Comparison of ENCODE assay signal across 27 mouse cellular contexts in genomic region chr3:85812010-85812409, GRCm38 (mm10). TPM values are rescaled to one million over a fixed set of nuclear protein-coding genes. Genes with fewer than 3 reads are reported as not detected.
DNase-seq lines count a peak whose midpoint lies in the region; ATAC-seq and TF ChIP-seq lines count a peak whose summit lies in the region.
"Had no signal": no experiment of that assay in that cellular context is flagged by ENCODE, and none has a peak within 500 bp of the region (broad histone marks: within the 10 kb centered on the region; RNA-seq: fewer than 3 reads in every experiment).

No protein-coding gene starts in this region.

- DNase-seq in heart, postnatal 0 days (ENCODE audit: low spot score): no peak
- DNase-seq in heart, embryonic 10.5 days (ENCODE audit: low spot score): no peak
- DNase-seq in liver, embryonic 13.5 days: peak; percentile 7
- no peak for DNase-seq in kidney, postnatal 36 days
- DNase-seq: adrenal gland, adult 2 months; adrenal gland, postnatal 14 days; cerebellum, adult 11 months; cerebellum, adult 2 months; cerebellum, adult 9-11 months; cerebellum, postnatal 25 days; gastrocnemius, postnatal 14 days; heart, adult 11 months; heart, postnatal 36 days had no signal

- H3K4me1 ChIP-seq in heart, postnatal 0 days (ENCODE audit: control insufficient read depth, insufficient read depth): peaks cover 19% of the 10 kb centered on the region
- peaks cover 22% of the 10 kb centered on the region for H3K4me1 ChIP-seq in heart, embryonic 10.5 days
- H3K4me1 ChIP-seq in embryonic fibroblast, embryonic 13.5 days (ENCODE audit: control insufficient read depth, insufficient read depth, low read length): peaks cover 6% of the 10 kb centered on the region
- peaks cover 18% of the 10 kb centered on the region for H3K4me1 ChIP-seq in liver, embryonic 13.5 days (replicated peaks)
- no peaks in the 10 kb centered on the region for H3K4me1 ChIP-seq in midbrain, embryonic 13.5 days (replicated peaks)
- H3K4me1 ChIP-seq: embryonic facial prominence, embryonic 15.5 days; forebrain, embryonic 12.5 days; forebrain, embryonic 15.5 days; hindbrain, embryonic 13.5 days had no signal

- no peak for TF ChIP-seq EP300 in heart, postnatal 0 days (IDR thresholded peaks at IDR 0.05; ENCODE audit: low read depth)

- ATAC-seq in heart, postnatal 0 days (ENCODE audit: insufficient read depth, low read depth): no peak
- ATAC-seq in liver, embryonic 13.5 days (ENCODE audit: low read depth): 0 out of 2 replicates have a peak, but pooled peaks have one; percentile 39
- ATAC-seq in midbrain, embryonic 13.5 days: no peak
- ATAC-seq: CD4-positive, CD25-positive, alpha-beta regulatory T cell, adult 4 months; forebrain, embryonic 15.5 days; hindbrain, embryonic 16.5 days had no signal

- no peak overlapping the region for H3K4me3 ChIP-seq in heart, postnatal 0 days (ENCODE audit: low read depth, low read length)
- no peak overlapping the region for H3K4me3 ChIP-seq in heart, embryonic 10.5 days
- H3K4me3 ChIP-seq in embryonic fibroblast, embryonic 13.5 days (ENCODE audit: insufficient read depth, low read length): no peak overlapping the region
- H3K4me3 ChIP-seq in liver, embryonic 13.5 days (replicated peaks): no peak overlapping the region
- no peak overlapping the region for H3K4me3 ChIP-seq in midbrain, embryonic 13.5 days (replicated peaks)
- H3K4me3 ChIP-seq: embryonic facial prominence, embryonic 12.5 days; embryonic facial prominence, embryonic 15.5 days; erythroblast, embryonic 14.5 days; forebrain, embryonic 12.5 days; forebrain, embryonic 15.5 days; hindbrain, embryonic 10.5 days; hindbrain, embryonic 13.5 days had no signal

- no peaks in the 10 kb centered on the region for H3K27me3 ChIP-seq in heart, postnatal 0 days (ENCODE audit: control insufficient read depth, insufficient read depth, low read length)
- no peaks in the 10 kb centered on the region for H3K27me3 ChIP-seq in heart, embryonic 10.5 days (ENCODE audit: insufficient read depth, poor library complexity, severe bottlenecking)
- H3K27me3 ChIP-seq in liver, embryonic 13.5 days: no peaks in the 10 kb centered on the region
- no peaks in the 10 kb centered on the region for H3K27me3 ChIP-seq in midbrain, embryonic 13.5 days
- H3K27me3 ChIP-seq: embryonic facial prominence, embryonic 12.5 days; embryonic facial prominence, embryonic 15.5 days; forebrain, embryonic 12.5 days; forebrain, embryonic 15.5 days; hindbrain, embryonic 13.5 days had no signal

- no peak for TF ChIP-seq POLR2A in embryonic fibroblast, embryonic 13.5 days (IDR thresholded peaks at IDR 0.05; ENCODE audit: low read depth, low read length)

- no peak overlapping the region for H3K9ac ChIP-seq in heart, postnatal 0 days (replicated peaks; ENCODE audit: low read depth, low read length)
- no peak overlapping the region for H3K9ac ChIP-seq in liver, embryonic 13.5 days
- H3K9ac ChIP-seq in midbrain, embryonic 13.5 days (replicated peaks): no peak overlapping the region
- H3K9ac ChIP-seq: embryonic facial prominence, embryonic 12.5 days; embryonic facial prominence, embryonic 15.5 days; forebrain, embryonic 12.5 days; forebrain, embryonic 15.5 days; hindbrain, embryonic 13.5 days had no signal

- H3K36me3 ChIP-seq in heart, postnatal 0 days (replicated peaks; ENCODE audit: control insufficient read depth, insufficient read depth, low read length): no peaks in the 10 kb centered on the region
- no peaks in the 10 kb centered on the region for H3K36me3 ChIP-seq in heart, embryonic 10.5 days
- no peaks in the 10 kb centered on the region for H3K36me3 ChIP-seq in liver, embryonic 13.5 days
- H3K36me3 ChIP-seq in midbrain, embryonic 13.5 days: no peaks in the 10 kb centered on the region
- H3K36me3 ChIP-seq: embryonic facial prominence, embryonic 12.5 days; embryonic facial prominence, embryonic 15.5 days; forebrain, embryonic 12.5 days; forebrain, embryonic 15.5 days; hindbrain, embryonic 10.5 days; hindbrain, embryonic 13.5 days had no signal

- peak overlapping the region; percentile 15; the same call in 1 of the 2 replicates for H3K27ac ChIP-seq in heart, postnatal 0 days (ENCODE audit: low read depth)
- no peak overlapping the region for H3K27ac ChIP-seq in heart, embryonic 10.5 days
- H3K27ac ChIP-seq in embryonic fibroblast, embryonic 13.5 days (ENCODE audit: insufficient read depth, low read length): peak overlapping the region; percentile 69; the same call in 1 of the 2 replicates
- H3K27ac ChIP-seq in liver, embryonic 13.5 days: no peak overlapping the region
- H3K27ac ChIP-seq in midbrain, embryonic 13.5 days: no peak overlapping the region
- H3K27ac ChIP-seq: embryonic facial prominence, embryonic 12.5 days; embryonic facial prominence, embryonic 15.5 days; forebrain, embryonic 12.5 days; forebrain, embryonic 15.5 days; hindbrain, embryonic 10.5 days; hindbrain, embryonic 13.5 days had no signal

- no peak overlapping the region for H3K4me2 ChIP-seq in heart, postnatal 0 days (ENCODE audit: low read depth, low read length)
- H3K4me2 ChIP-seq in liver, embryonic 13.5 days: no peak overlapping the region
- H3K4me2 ChIP-seq in midbrain, embryonic 13.5 days (replicated peaks): no peak overlapping the region
- H3K4me2 ChIP-seq: embryonic facial prominence, embryonic 12.5 days; embryonic facial prominence, embryonic 15.5 days; forebrain, embryonic 12.5 days; forebrain, embryonic 15.5 days; heart, embryonic 11.5 days; hindbrain, embryonic 13.5 days had no signal

- WGBS in heart, postnatal 0 days: 68% methylated on average over 5 of the region's 5 CpGs
- 70% methylated on average over 5 of the region's 5 CpGs for whole genome bisulfite sequencing in heart, embryonic 10.5 days
- WGBS in liver, embryonic 13.5 days (ENCODE audit: insufficient replicate concordance): 42% methylated on average over 5 of the region's 5 CpGs
- WGBS in midbrain, embryonic 13.5 days: 94% methylated on average over 5 of the region's 5 CpGs

- H3K9me3 ChIP-seq in heart, postnatal 0 days (replicated peaks; ENCODE audit: control insufficient read depth, low read length): no peaks in the 10 kb centered on the region
- no peaks in the 10 kb centered on the region for H3K9me3 ChIP-seq in heart, embryonic 10.5 days
- no peaks in the 10 kb centered on the region for H3K9me3 ChIP-seq in liver, embryonic 13.5 days (replicated peaks)
- no peaks in the 10 kb centered on the region for H3K9me3 ChIP-seq in midbrain, embryonic 13.5 days
- H3K9me3 ChIP-seq: embryonic facial prominence, embryonic 12.5 days; embryonic facial prominence, embryonic 15.5 days; forebrain, embryonic 12.5 days; forebrain, embryonic 15.5 days; hindbrain, embryonic 10.5 days; hindbrain, embryonic 13.5 days had no signal

- no peak for TF ChIP-seq CTCF in heart, postnatal 0 days (IDR thresholded peaks at IDR 0.05; ENCODE audit: low read depth)
- no peak for TF ChIP-seq CTCF in embryonic fibroblast, embryonic 13.5 days (IDR thresholded peaks at IDR 0.05; ENCODE audit: borderline replicate concordance, insufficient read depth, low read length)

RNA-seq across cellular contexts. Expression of gene Fam160a1, which starts 5.1 kb away (rescaled TPM):
- 34.6 and 37.8 TPM in 2 replicates for total RNA-seq in heart, postnatal 0 days (2014; rRNA removed; ENCODE audit: low replicate concordance)
- 9.4 and 10.5 TPM in 2 replicates for polyA plus RNA-seq in heart, postnatal 0 days (2015; fragmentation: Nextera tagmentation; extraction: Ambion mirVana)
- 1.7 and 2.1 TPM in 2 replicates for polyA plus RNA-seq in heart, embryonic 10.5 days (2016; fragmentation: Nextera tagmentation; extraction: Ambion mirVana)
- polyA plus RNA-seq in embryonic fibroblast, embryonic 13.5 days (2011; ENCODE audit: insufficient read length, low read depth, missing spikeins): 3.4 and 4.7 TPM in 2 replicates
- polyA plus RNA-seq in liver, embryonic 13.5 days (2015; fragmentation: Nextera tagmentation; extraction: Ambion mirVana): 0.25 and 0.29 TPM in 2 replicates
- polyA plus RNA-seq in midbrain, embryonic 13.5 days (2015; fragmentation: Nextera tagmentation; extraction: Ambion mirVana): 0.09 and 0.14 TPM in 2 replicates
- total RNA-seq: common myeloid progenitor, adult 5-6 weeks; MEL had no signal

Comparison
In these comparisons a context has a peak if more than half of its experiments do, and no peak if none do; other contexts are left out.
1. H3K27ac ChIP-seq: peak in heart, postnatal 0 days (single experiment) and embryonic fibroblast, embryonic 13.5 days (single experiment); none in heart, embryonic 10.5 days (single experiment), liver, embryonic 13.5 days (single experiment) and midbrain, embryonic 13.5 days (single experiment).